Mouse (Mus musculus): ENCODE measurements around the gene Elmo3.

DNA sequence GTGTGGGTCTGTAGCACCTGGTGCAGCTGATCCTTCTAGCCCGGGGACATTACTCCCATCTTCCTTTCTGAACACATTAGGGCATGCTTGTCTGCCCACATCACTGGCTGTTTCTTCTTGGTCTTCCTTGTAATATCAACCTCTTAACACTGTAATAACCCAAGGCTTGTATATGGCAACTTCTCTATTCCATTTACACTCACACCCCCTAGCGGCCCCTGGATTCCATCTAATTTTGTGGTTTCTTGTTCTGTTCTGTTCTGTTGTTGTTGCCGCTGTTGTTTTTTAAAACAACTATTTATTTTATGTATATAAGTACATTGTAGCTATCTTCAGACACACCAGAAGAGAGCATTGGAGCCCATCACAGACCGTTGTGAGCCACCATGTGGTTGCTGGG lies 18.5 kb upstream of the Elmo3 start:
- TF ChIP-seq CTCF (IDR thresholded peaks at IDR 0.05) (no peak), EP300 (IDR thresholded peaks at IDR 0.05; ENCODE audit: insufficient read depth, low read depth, low read length) (no peak)
